Mouse (Mus musculus): Measurements from ENCODE around the gene Gins2. TPM values are rescaled to one million over a fixed set of nuclear protein-coding genes. Genes with fewer than 3 reads are reported as not detected.

Gins2 gene
- polyA plus RNA-seq, 1 experiment from 2014 or later = 20.3 TPM

DNA sequence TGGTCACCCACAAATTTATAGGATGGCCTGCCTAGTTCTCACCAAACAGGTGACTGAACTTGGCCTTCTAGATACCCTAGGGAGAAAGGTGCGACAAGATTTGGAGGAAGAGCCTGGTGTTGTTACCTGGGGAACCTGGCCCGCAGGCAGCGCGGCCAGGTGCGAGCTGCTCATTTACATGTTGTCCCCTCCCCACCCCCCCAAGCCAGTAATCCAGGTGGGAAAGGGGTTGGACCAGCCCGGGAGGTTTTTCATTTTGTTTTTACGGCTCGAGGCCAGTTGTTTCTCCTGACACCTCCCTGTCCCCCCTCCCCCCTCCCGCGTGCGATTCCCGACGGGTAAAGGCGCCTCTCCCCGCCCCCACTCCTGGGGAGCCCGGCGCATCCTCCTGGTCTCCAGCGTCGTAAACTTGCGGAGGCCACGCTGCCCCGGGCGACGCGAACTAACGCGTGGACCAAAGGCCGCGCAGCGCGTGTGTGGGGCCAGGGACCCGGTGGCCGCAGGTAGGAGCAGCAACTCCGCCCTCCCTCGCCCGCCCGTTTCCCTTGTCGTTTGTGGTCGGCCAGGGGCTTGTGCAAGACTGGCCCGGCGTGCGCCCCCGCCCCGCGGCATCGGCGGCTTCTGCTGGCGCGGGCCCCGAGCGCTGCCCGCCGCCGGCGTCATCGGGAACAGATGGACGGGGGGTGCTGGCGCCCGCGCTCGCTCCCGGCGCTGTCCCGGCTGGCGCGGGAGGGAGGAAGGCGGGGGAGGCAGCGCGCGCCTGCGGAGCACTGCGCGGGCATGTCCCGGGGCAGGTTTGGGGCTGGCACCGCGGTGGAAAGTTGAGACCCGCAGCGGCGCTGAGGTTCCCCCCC is 53.4 kb downstream of the Gins2 start:
- H3K9ac ChIP-seq (replicated peaks) = peak overlapping the region; percentile 90
- H3K36me3 ChIP-seq (replicated peaks; ENCODE audit: insufficient read depth, low read length) = 0 out of 2 replicates have a peak, but pooled peaks cover 3% of the 10 kb centered on the region
- peaks cover 73% of the 10 kb centered on the region for H3K4me1 ChIP-seq (ENCODE audit: insufficient read depth)
- no peaks in the 10 kb centered on the region for H3K9me3 ChIP-seq (ENCODE audit: low read length)
- no peak for ATAC-seq
- peak overlapping the region; percentile 98 for H3K27ac ChIP-seq (ENCODE audit: low read depth)
- 5% methylated on average over 58 of the region's 79 CpGs for WGBS (ENCODE audit: insufficient replicate concordance)
- no peaks in the 10 kb centered on the region for H3K27me3 ChIP-seq (ENCODE audit: insufficient read depth, low read length)
- peak overlapping the region; percentile 79 for H3K4me3 ChIP-seq (ENCODE audit: low read depth, low read length)
- no peak for DNase-seq
- TF ChIP-seq CTCF (IDR thresholded peaks at IDR 0.05; ENCODE audit: low read depth) (no peak), EP300 (IDR thresholded peaks at IDR 0.05; ENCODE audit: low read depth) (no peak)
- H3K4me2 ChIP-seq (ENCODE audit: low read depth, low read length) = peak overlapping the region; percentile 94

DNA sequence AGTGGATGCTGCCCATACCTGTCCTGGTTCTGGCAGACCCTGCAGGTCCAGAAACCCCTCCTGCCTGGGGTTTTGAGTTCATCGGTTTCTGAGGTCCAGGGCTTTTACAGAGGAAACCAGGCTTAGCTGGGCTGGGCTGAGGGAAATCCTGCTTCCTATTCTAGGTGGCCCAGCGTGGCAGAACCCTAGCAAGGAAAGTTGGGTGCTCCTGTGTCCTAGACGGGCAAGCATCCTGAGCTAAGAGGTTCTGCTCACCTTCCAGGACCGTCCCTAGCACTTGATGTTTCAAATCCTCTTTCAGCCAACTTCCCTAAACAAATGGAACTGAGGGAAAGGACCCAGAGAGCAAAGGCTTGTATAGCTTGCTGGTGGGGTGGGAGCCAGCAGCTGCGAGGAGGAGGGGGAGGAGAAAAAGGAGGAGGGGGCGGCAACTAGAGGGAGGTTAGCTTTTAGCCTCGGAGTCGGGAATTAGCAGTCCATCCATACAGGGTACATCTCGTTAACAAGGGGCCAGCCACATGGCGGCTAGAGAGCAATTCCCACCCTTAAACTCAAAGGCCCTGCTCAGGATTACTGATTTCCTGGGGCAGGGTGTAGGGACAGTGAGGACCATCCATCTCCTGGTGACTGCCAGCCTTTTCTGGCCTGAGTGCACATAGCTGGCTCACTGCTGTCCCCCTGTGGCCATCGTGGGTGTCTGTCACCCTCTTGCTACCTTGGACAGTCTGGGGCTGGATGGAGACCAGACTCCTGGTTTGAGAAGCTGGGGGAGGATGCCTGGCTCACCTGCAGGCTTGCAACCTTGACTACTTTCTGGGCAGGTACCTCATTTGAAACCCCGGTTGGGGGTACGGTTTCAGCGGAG is 54.4 kb downstream of the Gins2 start:
- no peaks in the 10 kb centered on the region for H3K27me3 ChIP-seq (ENCODE audit: insufficient read depth, low read length)
- TF ChIP-seq CTCF (IDR thresholded peaks at IDR 0.05; ENCODE audit: low read depth) = peak; percentile 100
- no peak for TF ChIP-seq EP300 (IDR thresholded peaks at IDR 0.05; ENCODE audit: low read depth)
- 0 out of 2 replicates have a peak overlapping the region, but pooled peaks have one; percentile 79 for H3K4me3 ChIP-seq (ENCODE audit: low read depth, low read length)
- H3K4me2 ChIP-seq (ENCODE audit: low read depth, low read length) = peak overlapping the region; percentile 94
- H3K9me3 ChIP-seq (ENCODE audit: low read length) = no peaks in the 10 kb centered on the region
- no peak overlapping the region for H3K27ac ChIP-seq (ENCODE audit: low read depth)
- no peak overlapping the region for H3K9ac ChIP-seq (replicated peaks)
- DNase-seq = peak; percentile 88
- 0 out of 2 replicates have a peak, but pooled peaks cover under 1% of the 10 kb centered on the region for H3K36me3 ChIP-seq (replicated peaks; ENCODE audit: insufficient read depth, low read length)
- ATAC-seq = peak; percentile 18; the same call in 1 of the 2 replicates
- H3K4me1 ChIP-seq (ENCODE audit: insufficient read depth) = peaks cover 64% of the 10 kb centered on the region
- WGBS (ENCODE audit: insufficient replicate concordance) = 24% methylated on average over 14 of the region's 14 CpGs

DNA sequence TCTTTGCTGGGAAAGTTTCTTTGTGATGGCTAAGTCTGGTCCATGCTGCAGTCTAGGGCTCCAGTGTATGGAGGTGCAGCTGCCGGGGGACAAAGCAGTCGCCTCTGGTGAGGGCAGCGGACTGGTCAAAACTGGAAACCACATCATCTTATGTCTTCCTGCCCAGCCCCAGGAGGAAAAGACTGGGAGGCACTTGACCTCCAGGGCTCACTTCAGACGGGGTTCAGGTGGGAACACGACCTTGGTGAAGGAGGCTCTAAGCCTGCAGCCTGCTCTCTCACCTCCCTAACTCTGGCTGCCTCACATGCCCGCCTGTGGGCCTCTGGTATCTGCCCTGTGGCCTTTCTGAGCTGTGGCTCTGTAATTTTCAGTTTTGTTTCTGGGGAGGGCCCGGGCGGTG is 55.0 kb downstream of the Gins2 start:
- no peak overlapping the region for H3K9ac ChIP-seq (replicated peaks)
- 46% methylated on average over 8 of the region's 8 CpGs for WGBS (ENCODE audit: insufficient replicate concordance)

DNA sequence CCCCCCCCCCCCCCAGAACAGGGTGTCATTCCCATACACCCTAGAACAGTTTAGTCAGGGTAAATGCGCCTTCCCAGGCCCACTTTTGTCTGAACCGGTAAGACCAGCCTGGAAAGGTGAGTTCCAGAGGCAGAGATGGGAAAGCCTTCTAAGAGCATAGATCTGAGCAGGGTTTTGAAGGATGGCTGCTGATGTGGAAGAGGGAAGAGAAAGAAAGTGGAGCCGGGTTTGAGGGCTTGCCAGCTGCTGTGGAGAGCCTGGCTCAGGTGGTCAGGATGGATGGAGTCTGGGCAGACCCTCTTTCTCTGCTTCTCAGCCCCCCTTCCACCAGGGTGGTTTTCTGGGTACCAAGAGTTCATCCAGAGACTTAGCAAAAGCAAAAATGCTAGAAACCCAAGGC is 55.7 kb downstream of the Gins2 start:
- WGBS (ENCODE audit: insufficient replicate concordance) = 61% methylated on average over 3 of the region's 3 CpGs
- no peak for ATAC-seq
- Histone ChIP-seq H3K27ac (ENCODE audit: low read depth) (no peak overlapping the region), H3K9ac (replicated peaks) (no peak overlapping the region), H3K4me3 (ENCODE audit: low read depth, low read length) (no peak overlapping the region), H3K4me2 (ENCODE audit: low read depth, low read length) (0 out of 2 replicates have a peak overlapping the region, but pooled peaks have one; percentile 51), H3K36me3 (replicated peaks; ENCODE audit: insufficient read depth, low read length) (no peaks in the 10 kb centered on the region), H3K9me3 (ENCODE audit: low read length) (no peaks in the 10 kb centered on the region), H3K4me1 (ENCODE audit: insufficient read depth) (peaks cover 64% of the 10 kb centered on the region), H3K27me3 (ENCODE audit: insufficient read depth, low read length) (no peaks in the 10 kb centered on the region)
- no peak for DNase-seq
- TF ChIP-seq EP300 (IDR thresholded peaks at IDR 0.05; ENCODE audit: low read depth) (no peak), CTCF (IDR thresholded peaks at IDR 0.05; ENCODE audit: low read depth) (no peak)

More for the DNA sequence above, 55.0 kb downstream of the Gins2 start:
- no peak for DNase-seq
- peaks cover 61% of the 10 kb centered on the region for H3K4me1 ChIP-seq (ENCODE audit: insufficient read depth)
- H3K27ac ChIP-seq (ENCODE audit: low read depth) = no peak overlapping the region
- H3K4me2 ChIP-seq (ENCODE audit: low read depth, low read length) = no peak overlapping the region
- TF ChIP-seq CTCF (IDR thresholded peaks at IDR 0.05; ENCODE audit: low read depth) (no peak), EP300 (IDR thresholded peaks at IDR 0.05; ENCODE audit: low read depth) (no peak)
- no peaks in the 10 kb centered on the region for H3K36me3 ChIP-seq (replicated peaks; ENCODE audit: insufficient read depth, low read length)
- H3K9me3 ChIP-seq (ENCODE audit: low read length) = no peaks in the 10 kb centered on the region
- no peak overlapping the region for H3K4me3 ChIP-seq (ENCODE audit: low read depth, low read length)
- no peaks in the 10 kb centered on the region for H3K27me3 ChIP-seq (ENCODE audit: insufficient read depth, low read length)
- no peak for ATAC-seq

DNA sequence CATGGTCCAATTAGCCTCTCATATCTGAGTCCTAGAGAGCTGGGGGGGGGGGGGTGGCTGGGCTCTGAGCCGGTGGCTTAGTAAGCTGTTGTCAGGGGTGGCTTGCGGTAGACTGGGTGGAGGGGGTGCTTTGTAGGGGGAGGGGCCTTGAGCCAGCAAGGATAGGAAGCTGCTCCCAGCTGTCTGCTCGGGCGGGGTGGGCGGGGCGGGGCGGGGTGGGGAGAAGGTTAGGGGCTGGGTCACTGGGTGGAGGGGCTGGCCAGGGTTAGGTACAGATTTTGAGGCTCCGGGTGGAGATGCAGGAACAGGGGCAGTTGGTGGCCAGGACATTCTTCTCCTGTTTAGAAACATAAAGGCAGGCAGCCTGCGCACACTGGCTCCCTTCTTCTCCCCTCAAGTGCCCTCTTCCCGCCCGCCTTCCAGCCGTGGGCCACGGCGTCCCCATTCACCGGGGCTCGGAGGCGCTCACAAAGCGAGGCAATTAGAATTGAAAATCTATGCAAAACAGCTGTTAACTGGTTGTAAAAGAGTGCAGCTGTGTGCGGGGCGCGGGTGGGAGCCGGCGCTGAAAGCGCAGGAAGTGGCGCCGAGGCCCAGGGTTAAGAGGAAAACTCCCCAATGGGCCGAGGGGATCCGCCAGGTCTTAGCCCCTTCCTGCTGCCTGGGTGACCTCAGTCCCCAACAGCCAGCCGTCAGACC is 56.4 kb downstream of the Gins2 start:
- 15% methylated on average over 27 of the region's 29 CpGs for WGBS (ENCODE audit: insufficient replicate concordance)
- no peaks in the 10 kb centered on the region for H3K36me3 ChIP-seq (replicated peaks; ENCODE audit: insufficient read depth, low read length)
- H3K27ac ChIP-seq (ENCODE audit: low read depth) = peak overlapping the region; percentile 44; the same call in 1 of the 2 replicates
- no peaks in the 10 kb centered on the region for H3K27me3 ChIP-seq (ENCODE audit: insufficient read depth, low read length)
- TF ChIP-seq EP300 (IDR thresholded peaks at IDR 0.05; ENCODE audit: low read depth) = no peak
- TF ChIP-seq CTCF (IDR thresholded peaks at IDR 0.05; ENCODE audit: low read depth) = no peak
- DNase-seq (peak; percentile 61), ATAC-seq (no peak)
- H3K4me1 ChIP-seq (ENCODE audit: insufficient read depth) = peaks cover 68% of the 10 kb centered on the region
- H3K4me2 ChIP-seq (ENCODE audit: low read depth, low read length) = peak overlapping the region; percentile 51
- no peak overlapping the region for H3K4me3 ChIP-seq (ENCODE audit: low read depth, low read length)
- no peaks in the 10 kb centered on the region for H3K9me3 ChIP-seq (ENCODE audit: low read length)
- H3K9ac ChIP-seq (replicated peaks) = peak overlapping the region; percentile 34; the same call in 1 of the 2 replicates
